Mouse (Mus musculus) neural tube, embryonic 14.5 days (tissue): Measurements from ENCODE around the gene Lpo. TPM values are rescaled to one million over a fixed set of nuclear protein-coding genes. Genes with fewer than 3 reads are reported as not detected.

Source experiments
- ATAC-seq: fragments of 200-750 bp; cut with Nextera tagmentation; 2 replicates; pipeline ENCODE4 v1.8.0; 2017; ENCODE audit warnings: low read depth, mild to moderate bottlenecking, moderate TSS enrichment, moderate library complexity
- H3K27ac ChIP-seq: fragments of 300-500 bp; sonication (generic); 2 replicates; pipeline ENCODE4 v1.5.1; 2014; ENCODE audit warnings: low read depth, mild to moderate bottlenecking, control low read depth, low read length, moderate library complexity, mixed read lengths
- H3K27me3 ChIP-seq: fragments of 300-500 bp; sonication (generic); 2 replicates; pipeline ENCODE4 v1.6.1; 2014; ENCODE audit warnings: low read length; ENCODE audit not compliant: control insufficient read depth, insufficient read depth
- H3K36me3 ChIP-seq: fragments of 300-500 bp; sonication (generic); 2 replicates; pipeline ENCODE4 v1.6.1; 2014; ENCODE audit warnings: low read length, mixed read lengths; ENCODE audit not compliant: control insufficient read depth, insufficient read depth
- H3K4me1 ChIP-seq: fragments of 300-500 bp; sonication (generic); 2 replicates; pipeline ENCODE4 v1.6.1; 2014; ENCODE audit warnings: low read length; ENCODE audit not compliant: control insufficient read depth, insufficient read depth
- H3K4me2 ChIP-seq: fragments of 300-500 bp; sonication (generic); 2 replicates; pipeline ENCODE4 v1.6.1; 2014; ENCODE audit warnings: mild to moderate bottlenecking, low read depth, low read length, control low read depth
- H3K4me3 ChIP-seq: fragments of 300-500 bp; sonication (generic); 2 replicates; pipeline ENCODE4 v1.5.1; 2014; ENCODE audit warnings: low read depth, low read length, control low read depth, mixed read lengths
- H3K9ac ChIP-seq: fragments of 300-500 bp; sonication (generic); replicated peaks from 2 replicates; pipeline ENCODE4 v1.6.1; 2014; ENCODE audit warnings: low read depth, mild to moderate bottlenecking, control low read depth, low read length, mixed read lengths
- H3K9me3 ChIP-seq: fragments of 300-500 bp; sonication (generic); 2 replicates; pipeline ENCODE4 v1.6.1; 2016; ENCODE audit warnings: low read length; ENCODE audit not compliant: control insufficient read depth
- WGBS: fragments of 180-500 bp; shearing (Covaris S2); extraction: QIAGEN DNeasy Blood & Tissue Kit; methylation state at CpG from one replicate; pipeline ENCODE4 v1.1.7; 2014; 5-methylcytosine and 5-hydroxymethylcytosine counted together
- polyA plus RNA-seq: library from polyadenylated mRNA; unstranded; fragments of >200 nt; fragmentation: Nextera tagmentation; extraction: Ambion mirVana; gene quantifications from 2 replicates; pipeline ENCODE4 v1.2.1, GENCODE M21; 2014

Gene Lpo
- polyA plus RNA-seq, 1 experiment from 2014 or later: 1.3 TPM

DNA sequence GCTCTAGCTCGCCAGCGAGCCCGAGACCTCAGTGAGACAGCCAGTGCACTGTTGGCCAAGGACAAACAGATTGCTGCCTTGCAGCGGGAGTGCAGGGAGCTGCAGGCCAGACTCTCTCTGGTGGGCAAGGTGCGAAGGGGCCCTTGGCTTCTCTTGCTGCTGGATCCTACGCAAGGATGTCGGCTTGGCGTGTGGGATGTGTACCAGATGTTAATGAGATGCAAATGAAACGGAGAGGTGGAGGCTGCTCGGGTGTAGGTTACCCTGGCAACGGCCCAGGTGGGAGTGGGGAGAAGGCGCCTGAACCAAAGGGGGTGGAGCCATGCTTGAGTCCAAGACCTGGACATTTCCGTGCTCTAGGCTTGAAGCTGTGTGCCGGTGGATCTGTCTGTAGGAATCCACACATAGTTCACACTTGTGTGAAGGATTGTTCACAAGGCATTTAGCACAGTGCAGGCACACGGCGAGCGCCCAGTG lies 64.5 kb downstream of the Lpo start:
- peaks cover 32% of the 10 kb centered on the region; the same call in 1 of the 2 replicates for H3K4me1 ChIP-seq
- H3K9ac ChIP-seq: peak overlapping the region; percentile 66
- H3K36me3 ChIP-seq: no peaks in the 10 kb centered on the region
- H3K4me2 ChIP-seq: peak overlapping the region; percentile 94
- H3K27ac ChIP-seq: peak overlapping the region; percentile 69
- H3K9me3 ChIP-seq: no peaks in the 10 kb centered on the region
- H3K4me3 ChIP-seq: peak overlapping the region; percentile 69
- peaks cover 6% of the 10 kb centered on the region; the same call in 1 of the 2 replicates for H3K27me3 ChIP-seq
- under 1% methylated on average over 17 of the region's 17 CpGs for WGBS
- peak; percentile 79 for ATAC-seq

DNA sequence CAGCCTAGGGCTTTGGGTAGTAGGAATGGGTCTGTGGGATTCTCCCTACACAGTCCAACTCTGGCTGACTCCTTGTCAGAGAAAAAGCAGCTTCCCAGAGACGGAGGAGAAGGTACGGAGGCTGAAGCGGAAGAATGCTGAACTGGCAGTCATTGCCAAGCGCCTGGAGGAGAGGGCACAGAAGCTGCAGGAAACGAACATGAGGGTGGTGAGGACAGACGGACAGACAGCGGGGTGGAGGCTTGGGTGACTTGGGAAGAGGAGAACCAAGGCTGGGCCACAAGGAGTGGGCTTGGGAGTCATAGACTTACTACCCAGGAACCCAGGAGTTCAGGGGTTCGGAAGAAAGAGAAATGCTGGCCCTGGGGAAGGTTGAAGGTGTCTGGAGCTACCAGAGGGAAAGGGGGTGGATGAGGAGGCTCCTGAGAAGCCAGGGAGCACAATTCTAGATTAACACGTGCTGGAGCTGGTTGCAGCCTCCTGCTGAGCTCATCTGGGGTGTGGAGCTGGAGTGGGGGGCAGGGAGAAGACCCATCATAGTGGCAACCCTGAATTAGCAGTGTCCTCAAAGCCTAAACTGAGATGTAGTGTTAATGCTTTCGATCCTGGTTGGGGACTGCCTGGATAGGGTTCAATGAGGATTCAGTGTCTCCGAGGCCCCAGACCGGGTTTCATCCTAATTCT lies 65.2 kb downstream of the Lpo start:
- Histone ChIP-seq H3K27ac (peak overlapping the region; percentile 69), H3K36me3 (no peaks in the 10 kb centered on the region), H3K9ac (peak overlapping the region; percentile 66), H3K4me2 (peak overlapping the region; percentile 94), H3K27me3 (peaks cover 6% of the 10 kb centered on the region; the same call in 1 of the 2 replicates), H3K4me1 (peaks cover 32% of the 10 kb centered on the region; the same call in 1 of the 2 replicates), H3K4me3 (peak overlapping the region; percentile 69), H3K9me3 (no peaks in the 10 kb centered on the region)
- WGBS: 38% methylated on average over 12 of the region's 12 CpGs
- ATAC-seq: no peak

DNA sequence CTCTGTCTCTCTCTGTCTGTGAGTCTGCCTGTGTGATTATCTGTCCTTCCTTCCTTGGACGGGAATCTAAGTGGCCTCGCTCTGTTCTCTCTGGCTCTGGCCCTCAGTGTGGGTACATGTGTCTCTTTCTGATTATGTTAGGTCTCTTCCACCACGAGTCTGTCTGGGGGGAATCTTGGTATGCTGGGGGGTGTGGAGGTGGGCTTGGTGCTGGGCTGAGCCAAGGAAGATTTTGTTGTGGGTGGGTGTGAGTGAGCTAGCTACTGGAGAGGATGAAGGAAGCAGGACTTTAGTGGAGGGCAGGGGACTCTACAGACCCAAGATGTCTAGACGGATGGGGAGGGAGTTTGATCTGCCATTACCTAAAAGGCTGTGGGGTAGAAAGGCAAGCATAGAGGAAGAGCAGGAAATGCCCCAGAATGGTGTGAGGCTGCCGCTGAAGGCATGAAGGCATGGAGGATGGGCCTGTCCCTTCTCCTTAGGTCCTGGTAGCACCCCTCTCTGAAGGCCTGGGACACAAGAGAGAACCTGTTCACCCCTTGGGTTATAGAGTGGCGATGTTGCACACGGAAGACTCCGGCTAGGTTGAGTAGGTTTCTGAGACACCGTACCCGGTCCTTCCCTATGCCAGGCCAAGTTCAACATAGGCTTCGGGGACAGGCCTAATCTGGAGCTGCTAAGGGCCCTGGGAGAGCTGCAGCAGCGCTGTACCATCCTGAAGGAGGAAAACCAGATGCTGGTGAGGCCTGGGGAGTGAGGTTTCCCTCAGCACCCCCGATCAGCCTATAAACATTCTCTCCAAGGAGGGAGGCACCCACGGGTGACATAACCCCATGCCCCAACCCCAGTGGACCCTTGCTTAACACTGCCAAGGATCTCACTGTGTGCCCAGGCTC lies 66.0 kb downstream of the Lpo start:
- Histone ChIP-seq H3K9ac (peak overlapping the region; percentile 66), H3K4me2 (peak overlapping the region; percentile 94), H3K4me3 (peak overlapping the region; percentile 69), H3K9me3 (no peaks in the 10 kb centered on the region), H3K27me3 (peaks cover 6% of the 10 kb centered on the region; the same call in 1 of the 2 replicates), H3K4me1 (peaks cover 32% of the 10 kb centered on the region; the same call in 1 of the 2 replicates), H3K36me3 (no peaks in the 10 kb centered on the region), H3K27ac (no peak overlapping the region)
- WGBS: 78% methylated on average over 14 of the region's 14 CpGs
- no peak for ATAC-seq

DNA sequence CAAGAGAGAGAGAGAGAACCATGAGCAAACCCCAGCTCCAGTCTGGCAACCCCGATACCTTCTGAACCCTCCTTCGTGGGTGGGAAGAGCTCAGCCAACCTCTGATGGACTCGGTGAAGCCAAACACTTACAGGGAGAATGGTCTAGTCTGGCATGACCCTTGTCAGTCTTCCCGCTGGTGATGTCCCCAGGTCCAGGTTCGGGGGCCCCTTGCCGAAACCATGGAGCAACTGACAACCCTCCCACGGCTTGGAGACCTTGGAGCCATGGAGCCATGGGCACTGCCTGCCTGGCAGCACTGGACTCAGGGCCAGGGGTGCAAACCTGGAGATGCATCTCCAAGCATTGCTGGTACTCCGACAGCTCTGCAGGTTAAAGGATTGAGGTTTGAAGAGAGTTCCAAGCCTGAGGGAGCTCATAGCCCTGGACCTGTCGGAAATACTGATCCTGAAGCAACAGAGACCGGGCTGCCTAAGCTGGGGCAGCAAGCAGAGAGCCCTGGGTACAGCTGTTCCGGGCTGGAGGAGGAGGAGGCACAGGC lies 66.8 kb downstream of the Lpo start:
- ATAC-seq: no peak
- H3K4me2 ChIP-seq: peak overlapping the region; percentile 94
- H3K4me1 ChIP-seq: peaks cover 32% of the 10 kb centered on the region; the same call in 1 of the 2 replicates
- no peaks in the 10 kb centered on the region for H3K36me3 ChIP-seq
- peaks cover 6% of the 10 kb centered on the region; the same call in 1 of the 2 replicates for H3K27me3 ChIP-seq
- peak overlapping the region; percentile 66 for H3K9ac ChIP-seq
- peak overlapping the region; percentile 69 for H3K4me3 ChIP-seq
- H3K9me3 ChIP-seq: no peaks in the 10 kb centered on the region
- H3K27ac ChIP-seq: no peak overlapping the region
- WGBS: 57% methylated on average over 11 of the region's 11 CpGs

DNA sequence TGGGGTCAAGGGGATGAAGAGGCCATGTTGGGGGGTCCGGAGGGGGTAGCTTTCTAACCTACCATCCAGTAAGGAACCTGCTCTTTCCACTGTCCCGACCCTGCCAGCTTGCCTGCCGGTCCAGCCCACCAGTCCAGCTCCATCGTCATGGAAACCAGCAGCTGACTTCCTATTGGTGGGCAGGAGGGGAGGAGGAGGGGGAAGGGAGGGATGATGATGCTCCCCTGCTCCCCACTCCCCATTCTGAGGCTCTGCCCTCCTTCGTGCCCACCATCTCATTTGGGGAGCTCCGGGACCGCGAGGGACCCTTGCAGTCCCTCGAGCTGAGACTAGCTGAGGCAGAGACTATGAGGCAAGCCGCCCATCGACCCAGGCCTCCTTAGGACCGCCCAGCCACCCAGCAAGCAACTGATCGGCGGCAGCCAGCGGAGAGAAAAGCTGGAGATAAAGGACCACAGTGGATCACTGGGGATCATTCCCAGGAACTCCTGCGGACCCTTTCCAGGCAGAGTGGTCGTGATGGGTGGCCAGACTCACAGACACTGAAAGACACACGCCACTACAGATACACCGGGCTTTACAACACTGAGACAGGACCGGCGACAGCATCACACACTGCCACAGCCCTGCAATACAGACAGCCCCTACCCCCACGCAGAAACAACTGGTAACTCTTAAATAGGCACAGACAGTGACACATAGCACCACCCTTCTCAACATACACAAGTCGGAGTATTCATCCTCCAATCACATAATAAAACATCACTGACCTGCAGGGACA lies 67.6 kb downstream of the Lpo start, which contains the start of gene Tspoap1:
Gene Tspoap1, plus strand, starts transcription at position 241 of the 781 bp plus-strand sequence.
- Histone ChIP-seq H3K4me3 (peak within 1 kb of the TSS; percentile 69), H3K27ac (peak within 1 kb of the TSS; percentile 75), H3K4me1 (peaks cover 32% of the 10 kb centered on the region; the same call in 1 of the 2 replicates), H3K27me3 (peaks cover 6% of the 10 kb centered on the region; the same call in 1 of the 2 replicates), H3K36me3 (no peaks in the 10 kb centered on the region), H3K4me2 (peak within 1 kb of the TSS; percentile 94), H3K9ac (peak within 1 kb of the TSS; percentile 66), H3K9me3 (no peaks in the 10 kb centered on the region)
- ATAC-seq: peak; percentile 78
- 4% methylated on average over 23 of the region's 23 CpGs for WGBS

DNA sequence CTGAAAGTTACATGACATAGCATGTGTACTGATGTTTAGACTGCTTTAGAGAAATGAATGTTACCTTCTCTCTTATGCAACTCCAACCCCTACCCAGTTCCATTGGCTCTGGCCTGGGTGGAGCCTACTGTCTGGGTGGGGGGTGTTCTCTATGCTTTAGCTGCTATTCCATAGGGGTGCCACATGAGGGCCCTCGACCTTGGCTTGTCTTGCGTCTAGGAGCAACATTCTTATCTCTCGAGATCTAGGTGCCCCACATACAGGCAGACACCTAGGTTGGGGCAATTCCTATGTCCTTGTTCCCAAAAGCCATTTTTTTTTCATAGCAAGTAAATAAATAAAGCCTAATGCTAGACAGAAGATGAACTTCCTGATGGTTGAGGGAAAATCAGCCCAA lies 68.5 kb downstream of the Lpo start:
- H3K4me1 ChIP-seq: peaks cover 24% of the 10 kb centered on the region; the same call in 1 of the 2 replicates
- no peak for ATAC-seq
- H3K9ac ChIP-seq: no peak overlapping the region
- no peak overlapping the region; the same call in 1 of the 2 replicates for H3K4me3 ChIP-seq
- 3% methylated on average over 3 of the region's 3 CpGs for WGBS
- H3K36me3 ChIP-seq: no peaks in the 10 kb centered on the region
- H3K4me2 ChIP-seq: peak overlapping the region; percentile 94; the same call in 1 of the 2 replicates
- no peaks in the 10 kb centered on the region for H3K9me3 ChIP-seq
- peaks cover 4% of the 10 kb centered on the region; the same call in 1 of the 2 replicates for H3K27me3 ChIP-seq
- peak overlapping the region; percentile 75 for H3K27ac ChIP-seq

DNA sequence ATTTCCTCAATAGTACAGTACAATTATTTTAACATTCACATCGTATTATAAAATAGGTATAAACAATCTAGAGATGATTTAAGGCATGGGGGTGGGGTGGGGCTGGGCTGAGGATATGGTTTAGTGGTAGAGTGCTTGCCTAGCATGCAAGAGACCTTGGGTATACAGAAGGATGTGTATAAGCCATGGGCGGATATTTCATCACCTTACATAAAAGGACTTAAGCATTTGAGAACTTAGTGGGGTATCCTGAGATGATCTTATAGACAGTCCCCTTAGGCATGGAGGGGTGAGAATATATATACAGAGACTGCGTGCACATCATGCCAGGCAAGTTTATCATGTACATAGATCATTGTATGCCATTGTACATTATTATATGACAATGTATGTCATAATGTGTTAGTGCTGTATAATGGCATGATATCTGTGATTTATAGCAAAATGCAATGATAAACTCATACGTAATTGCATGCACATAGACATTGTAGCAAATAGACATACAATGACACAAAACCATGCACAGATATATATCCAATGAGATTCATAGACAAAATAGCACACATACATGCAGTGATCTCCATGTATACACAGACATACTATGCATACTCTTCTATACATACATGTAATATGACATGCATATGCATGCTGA lies 69.0 kb downstream of the Lpo start:
- Histone ChIP-seq H3K4me2 (no peak overlapping the region), H3K9me3 (no peaks in the 10 kb centered on the region)

More for the DNA sequence above, 69.0 kb downstream of the Lpo start:
- Histone ChIP-seq H3K36me3 (no peaks in the 10 kb centered on the region), H3K27ac (no peak overlapping the region), H3K27me3 (peaks cover 3% of the 10 kb centered on the region; the same call in 1 of the 2 replicates), H3K9ac (no peak overlapping the region), H3K4me1 (peaks cover 22% of the 10 kb centered on the region; the same call in 1 of the 2 replicates), H3K4me3 (no peak overlapping the region)
- no peak for ATAC-seq
- 76% methylated on average over 4 of the region's 4 CpGs for WGBS
